Mouse (Mus musculus): ENCODE measurements around the gene Rhoa. TPM values are rescaled to one million over a fixed set of nuclear protein-coding genes. Genes with fewer than 3 reads are reported as not detected.

The Rhoa gene
- 359 and 362 TPM in 2 replicates for total RNA-seq (2021)
- long read RNA-seq, experiment 1, transcript Rhoa-205 (6 exons, 852 nt), result minor isoform, 13 of 343 reads
- long read RNA-seq, experiment 1, transcript Rhoa-201 (6 exons, 2,197 nt), result major isoform, 248 of 343 reads
- long read RNA-seq, experiment 1, partial matches to known transcripts, result 5 of 343 reads
- long read RNA-seq, experiment 1, other reads (novel, unspliced or antisense), result 77 of 343 reads
- long read RNA-seq, experiment 2, transcript Rhoa-201 (6 exons, 2,197 nt), result major isoform, 171 of 242 reads
- long read RNA-seq, experiment 2, transcript Rhoa-205 (6 exons, 852 nt), result minor isoform, 11 of 242 reads
- long read RNA-seq, experiment 2, partial matches to known transcripts, result 51 of 242 reads
- long read RNA-seq, experiment 2, other reads (novel, unspliced or antisense), result 8 of 242 reads

DNA sequence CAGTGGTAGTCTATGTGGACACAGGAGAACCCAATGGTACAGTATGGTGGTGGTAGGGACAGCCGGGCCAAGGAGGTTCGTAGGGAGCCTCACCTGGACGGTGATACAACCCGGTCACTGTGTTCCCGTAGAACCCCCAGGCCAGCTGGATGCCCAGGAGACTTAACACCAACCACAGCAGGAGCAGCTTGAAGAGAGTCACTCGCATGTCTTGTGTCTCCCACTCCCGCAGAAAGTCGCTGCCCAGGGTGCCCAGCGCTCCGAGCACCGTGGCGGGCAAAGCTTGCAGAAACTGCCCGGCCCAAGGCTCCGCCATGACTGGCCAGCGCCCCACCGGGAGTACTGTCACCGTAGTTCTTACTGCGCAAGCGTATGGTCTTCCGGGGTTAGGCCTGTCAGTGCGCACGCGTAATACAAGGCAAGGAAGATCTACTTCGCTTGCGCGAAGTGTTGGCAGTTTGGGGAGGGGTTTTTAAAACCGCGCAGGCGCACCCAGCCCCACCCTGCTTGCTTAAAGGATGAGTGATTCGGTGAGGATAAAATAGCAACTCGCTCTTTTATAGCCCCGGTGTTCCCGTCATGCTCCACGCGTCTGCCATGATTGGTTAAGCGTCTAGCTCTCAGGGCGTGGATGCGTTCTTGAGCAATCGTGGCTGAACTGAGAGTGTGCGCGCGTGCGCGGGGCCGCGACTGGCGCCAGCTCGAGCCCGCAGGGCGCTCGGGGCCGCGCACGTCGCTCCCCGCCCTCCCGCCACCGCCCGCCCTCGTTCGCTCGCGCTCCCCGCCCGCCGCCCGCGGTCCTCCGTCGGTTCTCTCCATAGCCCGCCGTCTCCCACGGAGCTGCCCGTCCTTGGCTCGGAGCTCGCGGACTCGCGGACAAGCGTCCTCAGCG, at the start of gene Rhoa, which contains the start of gene Tcta:
Gene Rhoa, plus strand, starts transcription at position 501 of the 892 bp plus-strand sequence.
Gene Tcta, minus strand, starts transcription at position 532 of the 892 bp plus-strand sequence.
- DNase-seq, result peak; percentile 99

DNA sequence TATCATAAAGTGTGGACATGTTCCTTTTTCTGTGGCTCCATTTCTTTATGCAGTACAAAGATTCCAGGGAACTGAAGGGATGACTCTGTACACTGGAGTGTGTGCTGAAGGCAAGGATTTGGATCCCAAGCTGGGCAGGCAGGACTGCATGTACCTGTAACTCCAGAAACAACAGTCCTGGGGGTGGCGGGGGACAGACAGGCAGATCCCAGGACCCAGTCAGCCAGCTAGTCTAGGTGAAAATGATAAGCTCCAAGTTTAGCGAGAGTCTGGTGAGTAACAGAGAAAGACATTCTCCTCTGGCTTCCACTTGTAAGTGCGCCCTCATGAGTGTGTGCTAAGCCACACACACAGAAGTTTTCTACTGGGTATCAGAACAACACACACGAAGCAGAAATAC, 45.4 kb upstream of the Rhoa start:
- DNase-seq, result no peak

DNA sequence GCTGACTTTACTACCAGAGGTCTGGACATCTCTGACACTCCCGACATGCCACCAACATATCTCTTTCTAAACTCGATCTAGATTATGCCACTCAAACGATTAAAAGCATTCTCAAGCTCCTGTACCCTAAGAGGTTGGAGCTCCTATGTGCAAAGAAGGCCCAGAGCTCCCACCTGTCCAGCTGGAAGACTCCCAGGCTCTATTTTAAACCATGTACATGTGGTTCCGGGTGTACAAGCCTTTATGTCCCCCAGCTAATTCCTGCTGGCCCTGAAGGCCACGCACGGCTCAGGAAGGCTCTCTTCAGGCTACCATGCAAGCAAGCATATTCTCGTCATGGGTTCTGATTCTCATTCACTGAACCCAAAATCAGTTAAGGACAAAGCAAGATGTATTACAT, 44.1 kb upstream of the Rhoa start:
- no peak for DNase-seq

DNA sequence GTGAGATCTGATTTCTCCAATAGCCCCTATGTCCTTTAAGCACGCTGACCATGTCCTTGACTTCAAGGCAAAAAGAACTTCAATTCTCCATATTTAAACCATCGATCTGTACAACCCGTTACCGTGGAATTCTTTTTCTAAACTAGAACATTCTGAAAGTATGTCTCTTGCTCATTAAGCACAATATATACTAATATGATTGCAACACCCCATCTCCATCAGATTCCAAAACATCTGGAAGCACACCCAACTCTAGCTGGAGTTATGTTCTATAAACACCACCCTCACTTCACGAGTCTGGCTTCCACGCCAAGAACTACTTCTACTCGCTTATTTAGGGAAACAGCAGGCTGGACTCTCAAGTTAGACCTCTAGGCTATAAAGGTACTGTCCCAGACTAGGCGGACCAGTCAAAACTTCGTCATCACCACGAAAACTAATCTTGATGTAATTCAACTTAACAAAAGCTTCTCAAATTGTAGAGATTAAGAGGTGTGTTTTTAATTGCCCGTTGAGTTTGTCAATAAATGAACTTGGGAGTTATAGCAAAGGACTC, 43.4 kb upstream of the Rhoa start:
- DNase-seq, result no peak

DNA sequence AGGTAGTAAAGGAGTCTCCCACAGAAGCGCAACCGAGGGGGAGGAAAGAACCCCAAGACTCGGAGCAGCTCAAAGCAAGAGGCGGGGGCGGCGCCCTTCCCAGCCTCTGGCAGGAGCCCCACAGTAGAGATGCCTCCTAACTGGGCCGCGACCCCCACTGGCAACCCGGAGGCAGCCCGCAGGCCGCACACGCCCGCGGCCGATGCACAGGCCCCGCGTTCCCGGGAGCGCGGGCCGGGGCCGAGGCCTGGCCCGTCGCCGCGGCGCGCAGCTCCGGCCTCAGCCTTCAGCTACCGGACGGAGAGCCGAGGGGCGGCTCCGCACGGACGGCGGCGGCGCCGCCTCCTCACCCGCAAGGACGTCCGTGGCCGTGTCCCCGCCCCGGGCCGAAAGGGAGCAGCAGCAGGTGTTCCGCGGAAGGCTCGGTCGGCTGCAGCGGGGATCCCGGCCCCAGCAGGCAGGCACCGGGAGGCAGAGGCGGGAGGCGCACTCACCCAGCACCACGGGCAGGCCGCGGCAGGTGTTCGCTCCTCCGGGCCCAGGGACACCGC, 42.7 kb upstream of the Rhoa start:
- peak; percentile 85 for DNase-seq

DNA sequence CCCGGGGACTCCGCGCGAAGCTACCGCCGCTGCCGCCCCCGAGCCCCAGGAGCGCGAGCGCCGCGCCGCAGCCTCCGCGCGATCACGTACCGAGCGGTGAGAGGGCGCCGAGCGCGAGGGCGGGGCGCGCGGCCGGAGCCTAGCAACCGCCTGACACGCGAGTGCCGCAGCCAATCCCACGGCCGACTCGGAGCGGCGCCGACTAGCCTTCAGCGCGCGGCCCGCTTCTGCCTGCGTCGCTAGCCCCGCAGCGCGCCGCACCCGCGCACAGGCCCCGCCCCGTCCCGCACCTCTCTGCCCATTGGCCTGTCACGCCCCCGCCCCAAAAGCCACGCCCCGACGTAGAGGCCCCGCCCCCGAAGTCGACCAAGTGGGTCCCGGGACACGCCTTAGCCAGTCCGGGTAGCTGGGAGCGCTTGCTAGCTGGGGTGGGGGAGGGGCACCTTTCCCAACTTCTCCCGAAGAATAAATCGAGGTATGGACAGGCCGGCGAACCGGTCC, 42.2 kb upstream of the Rhoa start, which contains the start of gene Dag1:
Gene Dag1, minus strand, starts transcription at position 269 of the 501 bp plus-strand sequence.
- DNase-seq, result peak; percentile 100

DNA sequence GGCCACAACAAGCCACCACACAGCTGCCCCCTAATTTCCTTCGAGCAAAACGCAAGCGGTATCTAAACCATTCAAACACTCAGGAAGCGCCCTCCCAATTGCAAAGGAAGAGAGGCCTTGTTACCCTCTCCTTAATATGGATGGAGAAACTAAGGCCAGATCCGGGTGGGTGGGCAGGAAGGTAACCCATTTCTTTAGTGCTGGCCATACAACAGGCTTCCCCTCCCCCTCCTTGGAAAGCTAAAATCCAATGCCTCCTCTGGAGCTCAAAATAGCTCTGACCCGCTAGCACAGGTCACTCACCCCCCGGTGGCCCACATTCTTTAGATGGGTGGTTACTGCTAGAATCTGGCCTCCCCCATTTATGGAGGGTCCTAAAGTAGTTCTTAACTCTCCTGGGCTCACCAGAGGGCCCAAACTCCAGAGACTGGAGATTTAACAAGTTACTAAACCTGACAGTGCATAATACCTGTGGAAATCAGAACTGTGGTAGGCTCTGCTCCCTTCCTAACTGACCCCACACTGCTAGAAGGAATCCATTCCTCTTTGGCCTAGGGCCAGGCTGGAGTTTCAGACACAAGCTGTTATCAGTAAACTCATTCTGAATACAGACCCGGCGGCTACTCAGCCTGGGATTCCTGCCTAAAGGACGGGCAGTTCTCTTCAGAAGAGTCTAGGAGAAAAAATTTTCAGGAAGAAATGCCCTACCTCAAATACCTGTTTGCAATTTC, 41.6 kb upstream of the Rhoa start:
- peak; percentile 59 for DNase-seq

DNA sequence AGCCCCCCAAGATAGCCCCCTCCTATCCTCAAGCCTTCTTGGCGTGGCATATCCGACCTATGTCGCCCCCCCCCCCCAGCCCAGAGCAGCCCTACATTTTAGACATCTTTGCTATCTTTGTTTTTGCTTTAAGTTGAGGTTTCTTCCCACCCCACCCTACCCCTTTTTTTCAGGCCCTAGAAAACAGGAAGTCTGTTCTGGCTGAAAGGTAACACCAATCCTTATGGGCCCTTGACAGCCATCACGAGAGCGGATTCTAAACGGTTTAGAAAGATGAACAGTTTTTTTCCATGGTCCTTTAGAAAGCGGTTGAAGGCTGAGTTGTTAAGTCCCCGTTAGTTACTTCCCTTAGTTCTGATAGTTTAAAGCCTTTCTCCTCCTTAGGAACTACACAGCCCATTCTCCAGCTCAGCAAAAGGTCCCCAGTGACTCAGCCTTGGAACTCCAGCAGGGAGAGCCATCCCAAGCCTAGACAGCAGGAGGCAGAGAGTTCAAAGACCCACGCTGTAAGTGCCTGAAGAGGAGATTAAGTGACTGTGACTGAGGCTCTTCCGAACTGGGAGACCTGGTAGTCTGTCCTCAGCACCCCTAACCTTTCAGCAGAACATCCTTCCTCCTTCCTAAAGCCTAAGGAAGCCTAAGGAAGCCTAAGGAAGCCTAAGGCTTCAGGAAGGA, 39.5 kb upstream of the Rhoa start:
- DNase-seq, result no peak

DNA sequence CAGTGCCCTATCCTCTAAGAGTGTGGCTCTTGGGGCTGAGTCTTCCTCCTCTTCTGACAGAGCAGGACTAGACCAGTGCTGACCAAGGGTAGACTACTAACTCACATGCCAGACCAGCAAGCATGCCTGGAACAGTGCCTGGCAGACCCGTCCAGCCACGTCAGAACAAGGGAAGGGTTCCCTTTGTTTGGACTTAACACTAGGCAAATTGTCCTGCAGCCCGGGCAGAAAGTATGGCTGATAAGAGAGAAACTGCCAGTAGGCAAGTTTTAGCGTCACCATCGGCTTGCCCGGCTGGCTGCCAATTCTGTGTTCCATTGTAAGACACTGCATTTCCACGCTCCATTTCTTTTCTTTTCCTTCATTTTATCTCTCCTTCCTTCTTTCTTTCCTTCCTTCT, 38.2 kb upstream of the Rhoa start:
- DNase-seq, result no peak

DNA sequence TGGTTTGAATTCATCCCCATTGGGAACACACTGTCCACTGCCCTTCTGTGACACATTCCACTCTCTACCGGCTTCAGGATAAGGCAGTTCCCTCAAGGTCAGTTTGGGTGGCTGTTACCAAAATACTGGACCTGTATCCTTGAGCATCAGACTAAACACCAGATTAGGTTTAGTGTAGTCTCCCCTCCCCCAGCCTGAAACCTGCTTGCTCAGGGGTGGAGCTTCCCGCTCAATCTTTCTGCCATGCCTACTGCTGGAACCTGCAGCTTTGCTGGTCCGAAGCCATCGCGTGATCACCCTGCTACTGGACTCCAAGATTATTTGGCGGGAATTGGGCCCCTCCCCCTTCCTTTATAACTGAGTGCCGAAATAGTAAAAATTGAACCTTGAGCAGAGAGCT, 37.2 kb upstream of the Rhoa start:
- DNase-seq, result peak; percentile 65

DNA sequence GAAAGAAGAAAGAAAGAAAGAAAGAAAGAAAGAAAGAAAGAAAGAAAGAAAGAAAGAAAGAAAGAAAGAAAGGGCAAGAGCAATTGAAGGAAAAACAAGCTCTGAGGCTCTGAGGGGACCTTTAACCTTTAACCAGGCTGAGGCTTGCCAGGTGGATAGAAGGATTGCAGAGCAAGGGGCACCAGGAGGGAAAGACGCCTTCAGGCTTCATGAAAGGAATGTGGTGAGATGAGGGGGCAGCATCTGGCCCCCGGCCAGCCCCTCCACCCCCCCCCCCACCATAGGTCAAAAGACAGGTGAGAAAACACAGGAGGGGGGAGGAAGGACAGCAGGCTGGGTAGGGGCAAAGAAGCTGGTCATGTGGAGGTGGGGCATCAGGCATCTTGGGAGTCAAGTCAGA, 34.0 kb upstream of the Rhoa start:
- no peak for DNase-seq

DNA sequence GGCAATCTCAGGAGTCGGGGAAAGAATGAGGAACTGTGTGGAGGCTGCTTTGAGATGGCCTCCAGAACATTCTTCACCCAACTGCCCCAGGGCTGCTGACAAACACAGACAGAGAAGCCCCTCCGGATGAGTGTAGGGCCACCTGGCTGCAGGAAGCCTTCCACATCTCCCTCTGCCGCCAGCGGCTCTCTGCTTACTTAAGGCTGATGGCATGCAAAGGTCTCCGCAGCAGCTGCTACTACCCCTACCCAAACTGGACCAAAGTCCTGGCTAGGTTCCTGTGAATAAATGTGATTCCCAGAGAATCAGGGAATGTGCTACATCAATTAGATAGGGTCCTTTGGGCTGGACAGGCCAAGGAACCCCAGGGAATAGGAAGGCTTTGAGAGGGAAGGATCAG, 33.2 kb upstream of the Rhoa start:
- DNase-seq, result no peak

DNA sequence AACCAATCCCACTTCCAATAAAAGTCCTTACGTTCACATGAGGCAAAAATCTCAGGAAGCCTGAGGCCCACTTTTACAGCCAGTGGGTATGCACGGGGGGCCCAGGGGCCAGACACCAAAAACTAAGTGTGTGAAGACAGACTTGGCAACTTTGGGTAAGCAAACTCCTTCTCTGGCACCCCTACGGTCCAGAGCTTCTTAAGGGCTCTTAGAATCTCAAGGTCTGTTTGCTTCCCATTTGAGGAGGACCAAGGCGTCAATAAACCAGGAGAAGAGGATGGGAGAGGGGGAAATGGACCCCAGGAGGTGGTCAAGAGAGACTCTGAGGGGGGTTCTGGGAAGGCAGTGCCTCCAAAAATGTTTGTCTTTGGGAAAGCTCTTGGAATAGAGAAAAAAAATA, 32.4 kb upstream of the Rhoa start:
- no peak for DNase-seq

DNA sequence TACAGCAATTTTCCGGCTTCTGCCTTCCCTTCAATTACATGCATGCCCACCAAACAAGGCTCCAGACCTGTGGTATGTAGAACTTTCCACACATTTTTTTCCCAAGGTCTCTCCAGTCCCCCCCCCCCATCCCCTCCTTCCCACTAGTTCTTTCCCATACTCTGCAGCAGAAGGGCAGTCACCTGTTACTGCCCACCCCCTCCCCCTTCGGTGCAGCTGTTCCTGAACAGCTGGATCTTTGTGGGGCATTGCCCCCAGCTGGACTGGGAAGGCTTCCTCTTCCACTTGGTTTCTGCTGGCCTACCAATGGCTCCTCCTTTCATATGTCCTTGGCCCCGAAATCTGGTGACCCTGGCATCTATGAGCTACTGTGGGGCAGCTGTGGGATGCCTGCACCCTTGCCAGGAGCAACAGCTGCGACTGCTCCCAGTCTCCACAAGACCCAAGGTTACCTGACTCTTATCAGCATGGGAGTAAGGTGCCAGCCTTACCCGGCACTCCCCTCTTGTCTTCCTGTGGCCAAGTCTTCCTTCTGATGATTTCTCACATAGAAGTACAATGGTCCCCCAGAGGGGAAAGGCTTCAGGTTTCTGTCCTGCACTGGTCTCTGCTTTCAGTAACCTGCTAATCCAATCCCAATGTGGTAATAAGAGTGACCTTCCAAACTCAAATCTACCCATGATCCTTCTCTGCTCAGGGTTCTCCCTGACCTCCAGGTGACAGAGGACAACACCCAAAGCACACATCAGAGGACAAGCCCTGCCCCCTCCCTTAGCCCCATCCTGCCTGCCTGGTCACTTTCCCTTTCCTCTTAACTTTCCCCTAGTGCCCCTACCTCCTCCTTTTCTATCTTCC, 31.2 kb upstream of the Rhoa start:
- DNase-seq, result peak; percentile 78

DNA sequence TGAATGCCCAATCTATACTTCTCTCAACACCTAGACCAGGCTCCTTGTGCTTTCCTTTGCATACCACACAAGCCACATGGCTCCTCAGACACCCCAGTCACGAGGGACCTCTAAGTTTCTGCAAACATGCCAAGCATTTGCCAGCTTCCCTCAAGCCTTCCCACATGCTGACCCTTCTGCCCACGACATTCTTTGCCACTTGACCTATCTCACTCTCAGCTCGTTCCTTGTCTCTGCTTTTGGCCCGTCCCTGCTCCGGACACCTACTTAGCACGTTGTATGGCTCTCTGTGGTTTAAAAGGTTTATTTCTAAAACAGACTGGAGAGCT, 30.6 kb upstream of the Rhoa start:
- no peak for DNase-seq

DNA sequence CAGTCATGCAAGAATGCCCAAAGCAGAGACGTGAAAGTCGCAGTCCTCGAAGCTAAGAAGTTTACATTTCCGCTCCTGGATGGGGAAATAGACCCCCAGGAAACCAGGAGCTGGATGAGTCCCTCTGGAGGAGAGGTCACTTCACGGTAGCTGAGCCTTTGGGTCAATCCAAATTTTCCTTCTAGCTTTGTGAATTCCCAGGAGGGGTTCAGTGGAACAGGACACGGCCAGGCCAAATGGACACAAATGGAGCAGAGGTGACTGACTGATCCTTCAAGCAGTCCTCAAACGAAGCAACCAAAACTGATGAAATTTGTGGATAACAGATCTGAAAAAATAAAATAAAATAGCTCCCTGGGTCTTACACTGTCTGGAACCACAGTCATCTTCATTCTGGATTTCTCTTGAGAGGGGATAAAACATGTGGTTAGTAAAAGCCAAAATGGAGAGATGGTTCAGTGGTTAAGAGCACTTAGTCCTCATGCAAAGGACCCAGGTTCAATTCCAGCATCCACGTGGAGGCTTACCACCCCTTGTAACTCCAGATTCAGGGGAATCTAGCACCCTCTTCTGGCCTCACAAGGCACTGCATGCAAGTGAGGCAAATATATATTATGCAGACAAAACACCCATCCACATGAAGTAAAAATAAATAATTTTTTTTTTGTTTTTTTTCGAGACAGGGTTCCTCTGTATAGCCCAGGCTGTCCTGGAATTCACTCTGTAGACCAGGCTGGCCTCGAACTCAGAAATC, 27.1 kb upstream of the Rhoa start:
- peak; percentile 70 for DNase-seq

DNA sequence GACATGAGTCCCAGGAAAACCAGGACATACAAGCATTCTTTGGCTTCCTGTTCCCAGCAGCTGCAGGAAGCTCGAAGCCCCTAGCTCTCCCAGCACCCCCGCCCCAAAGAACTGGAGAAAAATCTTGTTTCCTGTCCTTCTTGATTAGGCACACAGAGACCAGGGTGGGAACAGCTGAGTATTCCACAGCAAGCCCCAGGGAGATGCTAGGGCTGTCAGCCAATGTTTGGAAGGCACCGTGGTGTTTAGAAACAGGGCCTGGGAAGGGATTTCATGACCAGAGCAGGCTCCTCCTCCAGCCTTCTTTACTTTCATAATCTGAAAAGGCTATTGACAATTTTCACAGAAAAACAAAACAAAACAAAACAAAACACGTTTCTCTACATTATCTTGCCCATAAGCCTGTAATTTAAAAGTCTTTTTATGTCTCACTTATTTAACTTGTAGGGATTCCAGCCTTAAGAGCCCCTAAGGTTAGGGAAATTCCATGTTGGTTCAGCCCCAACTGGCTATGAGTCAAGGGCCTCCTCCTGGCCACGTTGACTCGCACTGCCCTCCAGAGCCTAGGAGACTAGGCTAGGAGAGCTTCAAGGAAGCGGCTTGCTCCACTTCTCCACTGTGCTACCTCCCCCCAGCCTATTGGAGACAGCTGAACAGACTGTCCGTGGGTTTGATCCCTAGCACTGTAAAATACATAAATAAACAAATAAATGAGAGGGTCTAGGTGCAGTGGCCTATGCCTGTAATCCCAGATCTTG, 25.7 kb upstream of the Rhoa start:
- peak; percentile 86 for DNase-seq

DNA sequence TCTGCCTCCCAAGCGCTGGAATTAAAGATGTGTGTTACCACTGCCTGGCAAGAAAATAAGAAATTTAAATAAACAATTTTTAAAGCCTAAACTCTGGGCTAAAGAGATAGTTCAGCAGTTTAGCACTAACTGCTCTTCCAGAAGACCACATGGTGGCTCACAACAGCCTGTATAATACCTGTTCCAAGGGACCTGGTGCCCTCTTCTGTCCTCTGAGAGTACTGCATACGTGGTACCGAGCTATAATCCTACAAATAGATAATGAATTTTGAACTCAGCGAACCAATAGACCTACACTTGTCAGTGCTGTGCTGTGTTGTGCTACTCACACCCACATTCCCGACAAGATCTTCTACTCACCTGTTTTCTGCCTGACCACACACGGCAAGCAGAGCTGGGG, 21.5 kb upstream of the Rhoa start:
- DNase-seq, result peak; percentile 83

Measured in adrenal gland, postnatal 14 days (tissue).